Mouse (Mus musculus): ENCODE results near the gene Letmd1.
"Not testable (repeated sequence)": the region's sequence is repeated elsewhere in the genome, so short reads cannot be mapped to it uniquely, and the experiment has no call there.

Gene Letmd1

GRCm38 (mm10) chr15:100499506-100499905 is 30.7 kb downstream of the Letmd1 start:
- in situ Hi-C loops (cut with MboI): not testable (repeated sequence)

- in situ Hi-C loops (cut with MboI): no loop called here
These were observed 39.8 kb downstream of the Letmd1 start for GRCm38 (mm10) chr15:100508454-100509167.

GRCm38 (mm10) chr15:100510072-100510471 is 41.2 kb downstream of the Letmd1 start:
- in situ Hi-C loops (cut with MboI): no loop called here

- in situ Hi-C loops (cut with MboI): no loop called here
These were observed 44.6 kb downstream of the Letmd1 start for GRCm38 (mm10) chr15:100513387-100513786.

- in situ Hi-C loops (cut with MboI): no loop called here
These were observed 46.3 kb downstream of the Letmd1 start for GRCm38 (mm10) chr15:100515121-100515520.

GRCm38 (mm10) chr15:100520306-100520705 is 51.5 kb downstream of the Letmd1 start:
- in situ Hi-C loops (cut with MboI): no loop called here

GRCm38 (mm10) chr15:100525405-100525804 is 56.6 kb downstream of the Letmd1 start:
- in situ Hi-C loops (cut with MboI): no loop called here

- in situ Hi-C loops (cut with MboI): no loop called here
These were observed 59.1 kb downstream of the Letmd1 start for GRCm38 (mm10) chr15:100527900-100528299.
